Mouse (Mus musculus) heart, postnatal 0 days (tissue): ENCODE results near the gene Gper1. TPM values are rescaled to one million over a fixed set of nuclear protein-coding genes. Genes with fewer than 3 reads are reported as not detected.

ENCODE experiments used
- ATAC-seq: fragments of 200-750 bp; cut with Nextera tagmentation; 2 replicates; pipeline ENCODE4 v1.8.0; 2017; ENCODE audit warnings: low read depth, moderate number of reproducible peaks, moderate library complexity; ENCODE audit not compliant: insufficient read depth
- DNase-seq: peaks from one replicate; pipeline ENCODE4 v3.0.0-alpha.2; 2016; ENCODE audit warnings: low spot score
- H3K27ac ChIP-seq: fragments of 300-500 bp; sonication (generic); 2 replicates; pipeline ENCODE4 v1.5.1; 2014; ENCODE audit warnings: low read depth, mild to moderate bottlenecking
- H3K27me3 ChIP-seq: fragments of 300-500 bp; sonication (generic); 2 replicates; pipeline ENCODE4 v1.6.1; 2014; ENCODE audit warnings: low read length, mixed read lengths; ENCODE audit not compliant: control insufficient read depth, insufficient read depth
- H3K36me3 ChIP-seq: fragments of 300-500 bp; sonication (generic); replicated peaks from 2 replicates; pipeline ENCODE4 v1.6.1; 2014; ENCODE audit warnings: low read length, mixed read lengths; ENCODE audit not compliant: control insufficient read depth, insufficient read depth
- H3K4me1 ChIP-seq: fragments of 300-500 bp; sonication (generic); 2 replicates; pipeline ENCODE4 v1.6.1; 2014; ENCODE audit warnings: antibody characterized with exemption; ENCODE audit not compliant: control insufficient read depth, insufficient read depth
- H3K4me2 ChIP-seq: fragments of 300-500 bp; sonication (generic); 2 replicates; pipeline ENCODE4 v1.6.1; 2014; ENCODE audit warnings: low read depth, mild to moderate bottlenecking, low read length, moderate library complexity
- H3K4me3 ChIP-seq: fragments of 300-500 bp; sonication (generic); 2 replicates; pipeline ENCODE4 v1.5.1; 2014; ENCODE audit warnings: low read depth, low read length
- H3K9ac ChIP-seq: fragments of 300-500 bp; sonication (generic); replicated peaks from 2 replicates; pipeline ENCODE4 v1.6.1; 2014; ENCODE audit warnings: low read depth, low read length, mixed read lengths
- H3K9me3 ChIP-seq: fragments of 300-500 bp; sonication (generic); replicated peaks from 2 replicates; pipeline ENCODE4 v1.6.1; 2016; ENCODE audit warnings: low read length; ENCODE audit not compliant: control insufficient read depth
- CTCF ChIP-seq: IDR thresholded peaks from 2 replicates; pipeline ENCODE4 v1.5.1; 2016; ENCODE audit warnings: antibody characterized with exemption, control low read depth, low read depth
- EP300 ChIP-seq: IDR thresholded peaks from 2 replicates; pipeline ENCODE4 v1.6.1; 2016; ENCODE audit warnings: antibody characterized with exemption, low read depth
- WGBS: fragments of 180-500 bp; shearing (Covaris S2); extraction: QIAGEN DNeasy Blood & Tissue Kit; methylation state at CpG from one replicate; pipeline ENCODE4 v1.1.7; 2014; 5-methylcytosine and 5-hydroxymethylcytosine counted together
- polyA plus RNA-seq: library from polyadenylated mRNA; unstranded; fragments of >200 nt; fragmentation: Nextera tagmentation; extraction: Ambion mirVana; gene quantifications from 2 replicates; pipeline ENCODE4 v1.2.1, GENCODE M21; 2015
- total RNA-seq: library from RNA; depleted of rRNA; stranded (reverse); fragments of >200 nt; gene quantifications from 2 replicates; pipeline ENCODE4 v1.2.3, GENCODE M21; 2014; ENCODE audit warnings: low replicate concordance

Gene Gper1
- total and polyA plus RNA-seq, 2 experiments from 2014 or later: 1.3 to 2.0 TPM

DNA sequence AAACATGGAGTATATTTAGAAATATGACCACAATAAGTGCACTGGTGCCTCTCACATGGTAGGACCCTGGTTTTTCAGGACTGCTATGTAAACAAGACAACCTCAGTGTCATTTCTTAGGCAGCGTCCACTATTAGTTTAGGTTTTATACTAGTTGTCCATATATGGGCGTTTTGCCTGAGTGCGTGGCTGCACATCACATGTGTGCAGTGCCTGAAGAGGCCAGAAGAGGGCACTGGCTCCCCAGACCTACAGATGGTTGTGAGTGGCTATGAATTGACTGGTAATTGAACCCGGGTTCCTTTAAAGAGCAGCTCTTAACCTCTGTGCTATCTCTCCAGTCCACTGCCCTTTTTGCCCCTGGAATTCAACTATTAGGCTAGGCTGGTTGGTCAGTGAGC lies 6.0 kb upstream of the Gper1 start:
- DNase-seq: no peak
- Histone ChIP-seq H3K4me1 (peaks cover 15% of the 10 kb centered on the region; the same call in 1 of the 2 replicates), H3K4me3 (no peak overlapping the region), H3K9ac (no peak overlapping the region), H3K27ac (no peak overlapping the region), H3K4me2 (no peak overlapping the region), H3K27me3 (no peaks in the 10 kb centered on the region), H3K36me3 (no peaks in the 10 kb centered on the region), H3K9me3 (no peaks in the 10 kb centered on the region)
- no peak for TF ChIP-seq EP300
- no peak for TF ChIP-seq CTCF
- ATAC-seq: no peak
- 92% methylated on average over 4 of the region's 4 CpGs for WGBS

DNA sequence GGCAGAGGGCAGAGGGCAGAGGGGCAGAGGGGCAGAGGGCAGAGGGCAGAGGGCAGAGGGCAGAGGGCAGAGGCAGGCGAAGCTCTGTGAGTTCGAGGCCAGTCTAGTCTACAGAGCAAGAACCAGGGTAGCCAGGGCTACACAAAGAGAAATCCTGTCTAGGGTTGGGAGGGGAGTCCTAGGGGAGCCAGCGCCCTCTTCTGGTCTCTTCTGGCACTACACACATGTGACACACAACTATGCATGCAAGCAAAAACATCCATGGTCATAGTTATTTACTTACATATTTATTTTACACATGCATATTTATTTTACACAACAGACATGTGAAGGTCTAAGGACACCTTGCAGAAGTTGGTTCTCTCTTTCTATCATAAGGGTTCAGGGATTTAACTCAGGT lies 5.5 kb upstream of the Gper1 start:
- Histone ChIP-seq H3K9ac (no peak overlapping the region), H3K4me1 (peaks cover 15% of the 10 kb centered on the region; the same call in 1 of the 2 replicates), H3K36me3 (no peaks in the 10 kb centered on the region), H3K27me3 (no peaks in the 10 kb centered on the region), H3K9me3 (no peaks in the 10 kb centered on the region), H3K27ac (no peak overlapping the region), H3K4me2 (no peak overlapping the region), H3K4me3 (no peak overlapping the region)
- WGBS: 83% methylated on average over 3 of the region's 3 CpGs
- TF ChIP-seq CTCF (no peak), EP300 (no peak)
- ATAC-seq: no peak
- no peak for DNase-seq

DNA sequence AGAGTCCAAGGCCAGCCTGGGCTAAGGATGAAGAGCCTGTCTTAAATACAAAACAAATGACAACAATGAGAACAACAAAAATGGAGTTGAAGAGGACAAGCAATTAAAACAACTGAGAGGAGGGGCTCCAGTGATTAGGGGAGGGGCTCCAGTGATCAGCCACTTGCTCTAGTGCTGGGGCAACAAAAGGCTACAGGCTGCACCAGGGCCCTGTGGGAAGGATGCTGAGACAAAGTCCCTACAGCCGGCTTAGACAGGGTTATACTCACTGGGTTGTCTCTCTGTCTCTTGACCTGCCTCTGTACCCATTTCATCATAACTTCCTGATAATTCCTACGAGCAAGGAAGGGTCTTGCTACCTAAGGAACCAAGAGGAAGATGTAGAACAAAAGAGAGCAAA lies 4.8 kb upstream of the Gper1 start:
- ATAC-seq: no peak
- H3K9me3 ChIP-seq: no peaks in the 10 kb centered on the region
- no peaks in the 10 kb centered on the region for H3K27me3 ChIP-seq
- H3K36me3 ChIP-seq: no peaks in the 10 kb centered on the region
- H3K4me3 ChIP-seq: no peak overlapping the region
- no peak overlapping the region for H3K9ac ChIP-seq
- peak overlapping the region; percentile 18; the same call in 1 of the 2 replicates for H3K27ac ChIP-seq
- H3K4me2 ChIP-seq: no peak overlapping the region; the same call in 1 of the 2 replicates
- WGBS: 34% methylated on average over 2 of the region's 2 CpGs
- peaks cover 15% of the 10 kb centered on the region; the same call in 1 of the 2 replicates for H3K4me1 ChIP-seq
- no peak for TF ChIP-seq EP300
- no peak for TF ChIP-seq CTCF
- DNase-seq: no peak

DNA sequence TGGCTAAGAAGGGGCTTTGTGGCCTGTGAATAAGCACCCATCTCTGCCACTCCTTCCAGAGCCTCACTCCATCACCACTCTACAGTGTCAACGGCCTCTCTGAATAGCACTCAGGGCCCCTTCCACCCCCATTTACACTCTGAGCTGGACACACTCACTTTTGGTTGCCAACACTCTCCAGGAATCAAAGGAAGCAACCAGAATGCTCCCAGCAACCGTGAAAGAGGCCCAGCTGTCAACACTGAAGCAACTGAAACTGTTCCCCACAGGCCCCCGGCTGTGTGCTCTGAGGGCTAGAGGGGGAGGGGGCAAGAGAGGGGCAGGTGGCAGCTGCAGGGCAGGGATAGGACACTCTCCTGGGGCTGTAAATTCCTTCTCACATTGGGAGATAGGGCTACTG lies 4.3 kb upstream of the Gper1 start:
- H3K27ac ChIP-seq: peak overlapping the region; percentile 18; the same call in 1 of the 2 replicates
- WGBS: 14% methylated on average over 3 of the region's 3 CpGs
- peak; percentile 52 for ATAC-seq
- H3K9ac ChIP-seq: no peak overlapping the region
- H3K4me1 ChIP-seq: peaks cover 15% of the 10 kb centered on the region; the same call in 1 of the 2 replicates
- H3K36me3 ChIP-seq: no peaks in the 10 kb centered on the region
- TF ChIP-seq CTCF (no peak), EP300 (no peak)
- H3K27me3 ChIP-seq: no peaks in the 10 kb centered on the region
- no peaks in the 10 kb centered on the region for H3K9me3 ChIP-seq
- peak; percentile 63 for DNase-seq
- no peak overlapping the region; the same call in 1 of the 2 replicates for H3K4me2 ChIP-seq
- no peak overlapping the region for H3K4me3 ChIP-seq

DNA sequence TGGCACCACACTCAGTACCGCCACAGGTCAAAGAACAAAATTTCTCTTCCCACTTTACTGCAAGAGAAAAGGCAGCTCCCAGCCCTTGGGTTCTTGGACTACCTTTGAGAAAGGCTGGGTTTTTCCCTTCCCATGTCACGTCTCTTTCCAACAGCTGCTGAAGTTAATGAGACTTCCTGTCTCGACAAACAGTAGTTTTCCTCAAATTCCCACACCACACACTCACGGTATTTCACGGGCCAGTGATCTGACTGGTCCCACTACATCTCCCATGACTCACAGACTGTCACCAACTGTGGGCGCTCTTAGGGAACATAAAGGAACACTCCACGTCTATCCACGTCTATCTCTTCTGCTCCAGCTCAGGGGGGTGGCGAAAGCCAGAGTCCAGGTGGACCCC lies 2.2 kb downstream of the Gper1 start:
- Histone ChIP-seq H3K9ac (no peak overlapping the region), H3K4me3 (no peak overlapping the region), H3K4me2 (no peak overlapping the region), H3K36me3 (no peaks in the 10 kb centered on the region), H3K27ac (no peak overlapping the region), H3K9me3 (no peaks in the 10 kb centered on the region), H3K27me3 (0 out of 2 replicates have a peak, but pooled peaks cover 7% of the 10 kb centered on the region), H3K4me1 (peaks cover 14% of the 10 kb centered on the region)
- ATAC-seq: no peak
- TF ChIP-seq EP300 (no peak), CTCF (no peak)
- 68% methylated on average over 9 of the region's 9 CpGs for WGBS
- DNase-seq: no peak

DNA sequence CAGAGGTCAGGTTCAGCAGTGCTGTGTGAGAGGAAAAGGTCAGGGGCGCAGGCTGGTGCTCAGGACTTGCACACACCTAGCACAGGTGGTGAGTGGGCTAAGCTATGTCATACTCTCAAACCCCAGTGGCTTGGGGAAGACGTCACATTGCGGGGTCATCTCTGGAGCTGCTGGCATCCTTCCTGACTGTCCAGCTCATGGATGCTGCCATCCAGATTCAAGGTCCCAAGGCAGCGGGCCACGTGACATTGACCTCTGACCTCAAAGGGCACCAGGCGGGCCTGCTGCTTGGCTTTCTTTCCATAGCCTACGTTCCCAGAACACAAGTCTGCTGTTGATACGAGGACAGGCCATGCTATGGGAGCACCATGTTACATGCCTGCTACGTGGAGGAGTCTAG lies 4.0 kb downstream of the Gper1 start:
- H3K27ac ChIP-seq: no peak overlapping the region
- no peak for ATAC-seq
- no peak overlapping the region for H3K9ac ChIP-seq
- no peaks in the 10 kb centered on the region for H3K36me3 ChIP-seq
- DNase-seq: no peak
- H3K4me2 ChIP-seq: no peak overlapping the region
- TF ChIP-seq CTCF (no peak), EP300 (no peak)
- peaks cover 10% of the 10 kb centered on the region for H3K4me1 ChIP-seq
- H3K27me3 ChIP-seq: 0 out of 2 replicates have a peak, but pooled peaks cover 7% of the 10 kb centered on the region
- no peak overlapping the region for H3K4me3 ChIP-seq
- WGBS: 91% methylated on average over 9 of the region's 9 CpGs
- H3K9me3 ChIP-seq: no peaks in the 10 kb centered on the region
